Mouse (Mus musculus) midbrain, embryonic 14.5 days (tissue): ENCODE data around the gene Dnajb2. TPM values are rescaled to one million over a fixed set of nuclear protein-coding genes. Genes with fewer than 3 reads are reported as not detected.
"Not testable (repeated sequence)": the region's sequence is repeated elsewhere in the genome, so short reads cannot be mapped to it uniquely, and the experiment has no call there.

Source experiments
- ATAC-seq: fragments of 200-750 bp; cut with Nextera tagmentation; 2 replicates; pipeline ENCODE4 v1.8.0; 2017; ENCODE audit warnings: moderate number of reproducible peaks, moderate library complexity; ENCODE audit not compliant: low FRiP score, low TSS enrichment
- DNase-seq: peaks from one replicate; pipeline ENCODE4 v3.0.0-alpha.2; 2015
- H3K27ac ChIP-seq: fragments of 300-500 bp; sonication (generic); replicated peaks from 2 replicates; pipeline ENCODE4 v1.5.1; 2014; ENCODE audit warnings: mild to moderate bottlenecking, low read depth, low read length, moderate library complexity
- H3K27me3 ChIP-seq: fragments of 300-500 bp; sonication (generic); 2 replicates; pipeline ENCODE4 v1.6.1; 2014; ENCODE audit warnings: low read length, control low read depth, mixed read lengths; ENCODE audit not compliant: control insufficient read depth, insufficient read depth
- H3K36me3 ChIP-seq: fragments of 300-500 bp; sonication (generic); 2 replicates; pipeline ENCODE4 v1.6.1; 2014; ENCODE audit warnings: low read length, control low read depth; ENCODE audit not compliant: control insufficient read depth, insufficient read depth
- H3K4me1 ChIP-seq: fragments of 300-500 bp; sonication (generic); 2 replicates; pipeline ENCODE4 v1.6.1; 2014; ENCODE audit warnings: mild to moderate bottlenecking, antibody characterized with exemption, low read length, control low read depth; ENCODE audit not compliant: control insufficient read depth, insufficient read depth
- H3K4me2 ChIP-seq: fragments of 300-500 bp; sonication (generic); 2 replicates; pipeline ENCODE4 v1.6.1; 2014; ENCODE audit warnings: mild to moderate bottlenecking, low read length, moderate library complexity
- H3K4me3 ChIP-seq: fragments of 300-500 bp; sonication (generic); replicated peaks from 2 replicates; pipeline ENCODE4 v1.5.1; 2014; ENCODE audit warnings: low read depth, low read length
- H3K9ac ChIP-seq: fragments of 300-500 bp; sonication (generic); replicated peaks from 2 replicates; pipeline ENCODE4 v1.6.1; 2014; ENCODE audit warnings: mild to moderate bottlenecking, low read length, moderate library complexity
- H3K9me3 ChIP-seq: fragments of 300-500 bp; sonication (generic); 2 replicates; pipeline ENCODE4 v1.6.1; 2016; ENCODE audit warnings: low read length, control low read depth, mixed read lengths; ENCODE audit not compliant: control insufficient read depth
- WGBS: fragments of 180-500 bp; shearing (Covaris S2); extraction: QIAGEN DNeasy Blood & Tissue Kit; methylation state at CpG from one replicate; pipeline ENCODE4 v1.1.7; 2014; 5-methylcytosine and 5-hydroxymethylcytosine counted together
- polyA plus RNA-seq: library from polyadenylated mRNA; unstranded; fragments of >200 nt; fragmentation: Nextera tagmentation; extraction: Ambion mirVana; gene quantifications from 2 replicates; pipeline ENCODE4 v1.2.1, GENCODE M21; 2014

The Dnajb2 gene
- polyA plus RNA-seq, 1 experiment from 2014 or later: 29.5 TPM

DNA sequence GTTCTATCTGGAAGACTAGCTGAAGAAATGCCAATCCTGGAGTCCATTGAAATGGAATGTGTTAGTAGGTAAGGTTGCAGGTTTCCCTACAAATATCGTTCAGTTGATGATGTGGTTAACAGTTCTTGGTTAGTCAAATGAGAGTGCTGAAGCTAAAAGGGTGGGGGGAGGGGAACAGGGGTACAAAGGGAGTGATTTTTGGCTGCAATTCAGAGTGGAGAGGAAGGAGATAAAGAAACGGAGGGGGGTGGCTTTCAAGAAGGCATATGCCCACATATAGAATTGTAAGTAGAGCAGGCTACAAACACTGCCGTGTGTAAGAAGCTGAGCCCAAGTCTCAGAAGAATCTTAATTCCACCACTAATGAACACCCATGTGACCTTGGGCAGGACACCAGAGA lies 10.7 kb upstream of the Dnajb2 start:
- Histone ChIP-seq H3K4me1 (no peaks in the 10 kb centered on the region), H3K9me3 (no peaks in the 10 kb centered on the region), H3K9ac (no peak overlapping the region), H3K36me3 (no peaks in the 10 kb centered on the region), H3K27ac (no peak overlapping the region), H3K4me2 (no peak overlapping the region), H3K4me3 (no peak overlapping the region), H3K27me3 (peaks cover 13% of the 10 kb centered on the region)
- DNase-seq: no peak
- WGBS: 72% methylated on average over 3 of the region's 3 CpGs
- no peak for ATAC-seq

DNA sequence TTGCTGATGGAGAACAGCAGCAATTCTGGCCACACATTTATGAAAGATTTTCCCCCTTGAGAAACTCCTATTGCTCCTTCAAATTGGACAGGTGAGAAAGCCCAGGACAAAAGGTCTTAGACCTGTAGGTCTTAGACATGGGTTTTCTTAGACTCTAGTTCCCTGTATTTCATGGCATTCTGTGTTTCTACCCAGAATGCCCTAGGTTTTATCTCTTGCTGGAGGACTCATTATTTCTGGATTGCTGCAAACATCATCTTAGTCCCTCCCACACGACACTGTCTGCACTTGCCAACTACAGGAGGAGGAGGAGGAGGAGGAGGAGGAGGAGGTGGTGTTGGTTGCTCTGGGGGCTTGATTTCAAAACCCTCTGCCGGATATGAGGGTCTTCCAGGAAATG lies 10.1 kb upstream of the Dnajb2 start:
- Histone ChIP-seq H3K4me2 (no peak overlapping the region), H3K27me3 (peaks cover 7% of the 10 kb centered on the region; the same call in 1 of the 2 replicates), H3K27ac (no peak overlapping the region), H3K4me1 (no peaks in the 10 kb centered on the region), H3K9ac (no peak overlapping the region), H3K9me3 (no peaks in the 10 kb centered on the region), H3K36me3 (no peaks in the 10 kb centered on the region), H3K4me3 (no peak overlapping the region)
- 69% methylated on average over 2 of the region's 2 CpGs for WGBS
- DNase-seq: no peak
- ATAC-seq: no peak

DNA sequence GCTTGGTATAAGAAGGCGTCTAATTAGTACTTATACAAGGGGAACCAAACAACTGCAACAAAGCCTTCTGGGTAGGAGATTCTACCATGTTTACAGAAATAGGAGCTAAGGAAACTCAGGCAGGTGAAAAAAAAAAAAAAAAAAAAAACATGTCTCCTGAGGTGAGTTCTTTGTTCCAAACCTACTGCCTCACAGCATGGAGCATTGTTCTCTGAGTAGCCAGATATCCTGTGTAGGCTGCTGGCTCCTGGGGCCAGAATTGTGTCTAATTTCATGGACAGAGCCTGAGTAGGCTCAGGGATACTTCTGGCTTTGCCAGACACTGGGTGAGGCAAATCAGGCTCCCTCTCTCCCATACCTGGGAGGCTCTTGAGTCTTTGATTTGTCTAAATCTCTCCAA lies 8.6 kb upstream of the Dnajb2 start:
- WGBS: 74% methylated on average over 1 of the region's 1 CpGs

DNA sequence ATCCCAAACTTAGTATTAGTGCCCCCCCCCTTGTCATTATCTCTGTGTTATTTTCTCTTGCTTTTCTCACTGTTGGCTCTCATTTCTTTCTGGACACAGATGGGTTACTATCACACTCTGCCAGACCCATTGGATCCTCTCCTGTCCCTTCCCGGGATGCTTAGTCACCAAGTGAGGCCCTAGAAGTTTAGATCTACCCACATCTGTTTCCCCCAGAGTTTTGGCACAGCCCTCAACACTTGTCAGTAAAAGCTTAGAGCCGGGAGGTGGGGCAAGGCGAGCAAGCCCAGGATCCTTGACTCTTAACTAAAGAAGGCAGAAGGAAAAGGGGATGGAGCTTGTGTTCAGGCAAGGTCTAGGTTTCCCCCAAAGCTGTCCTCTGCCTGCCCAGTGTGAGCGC lies 7.0 kb upstream of the Dnajb2 start:
- Histone ChIP-seq H3K4me1 (no peaks in the 10 kb centered on the region), H3K9ac (no peak overlapping the region), H3K36me3 (no peaks in the 10 kb centered on the region), H3K4me2 (no peak overlapping the region), H3K9me3 (no peaks in the 10 kb centered on the region), H3K27ac (no peak overlapping the region), H3K4me3 (no peak overlapping the region), H3K27me3 (no peaks in the 10 kb centered on the region)
- no peak for ATAC-seq
- DNase-seq: no peak
- WGBS: 70% methylated on average over 4 of the region's 4 CpGs

More for the DNA sequence above, 8.6 kb upstream of the Dnajb2 start:
- no peaks in the 10 kb centered on the region for H3K9me3 ChIP-seq
- DNase-seq (no peak), ATAC-seq (no peak)
- no peak overlapping the region for H3K9ac ChIP-seq
- H3K4me3 ChIP-seq: no peak overlapping the region
- no peaks in the 10 kb centered on the region for H3K4me1 ChIP-seq
- no peak overlapping the region for H3K27ac ChIP-seq
- no peaks in the 10 kb centered on the region for H3K27me3 ChIP-seq
- H3K4me2 ChIP-seq: no peak overlapping the region
- H3K36me3 ChIP-seq: no peaks in the 10 kb centered on the region

DNA sequence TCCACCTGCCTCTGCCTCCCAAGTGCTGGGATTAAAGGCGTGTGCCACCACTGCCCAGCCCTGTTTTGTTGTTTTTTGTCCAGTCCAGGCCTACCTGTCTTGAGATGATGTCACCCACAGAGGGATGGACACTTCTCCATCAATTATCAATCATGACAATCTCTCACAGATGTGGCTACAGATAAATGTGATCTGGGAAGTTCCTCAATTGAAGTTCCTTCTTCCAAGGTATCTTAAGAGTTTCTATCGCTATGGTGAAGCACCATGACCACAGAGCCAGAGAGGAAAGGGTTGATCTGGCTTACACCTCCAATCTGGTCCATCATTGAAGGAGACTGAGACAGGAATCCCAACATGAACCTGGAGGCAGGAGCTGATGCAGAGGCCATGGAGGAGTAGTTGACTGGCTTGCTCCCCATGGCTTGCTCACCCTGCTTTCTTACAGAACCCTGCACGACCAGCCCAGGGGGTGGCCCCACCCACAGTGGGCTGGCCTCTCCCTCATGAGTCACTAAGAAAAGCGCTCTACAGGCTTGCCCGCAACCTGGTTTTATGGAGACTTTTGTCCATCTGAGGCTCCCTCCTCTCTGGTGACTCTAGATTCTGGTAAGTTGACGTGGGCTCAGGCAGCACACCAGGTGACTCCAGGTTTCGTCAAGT lies 5.7 kb upstream of the Dnajb2 start:
- Histone ChIP-seq H3K9me3 (no peaks in the 10 kb centered on the region), H3K4me1 (no peaks in the 10 kb centered on the region), H3K27ac (no peak overlapping the region), H3K9ac (no peak overlapping the region), H3K36me3 (no peaks in the 10 kb centered on the region), H3K4me2 (no peak overlapping the region), H3K27me3 (no peaks in the 10 kb centered on the region), H3K4me3 (no peak overlapping the region)
- DNase-seq (no peak), ATAC-seq (no peak)
- WGBS: 75% methylated on average over 7 of the region's 7 CpGs

DNA sequence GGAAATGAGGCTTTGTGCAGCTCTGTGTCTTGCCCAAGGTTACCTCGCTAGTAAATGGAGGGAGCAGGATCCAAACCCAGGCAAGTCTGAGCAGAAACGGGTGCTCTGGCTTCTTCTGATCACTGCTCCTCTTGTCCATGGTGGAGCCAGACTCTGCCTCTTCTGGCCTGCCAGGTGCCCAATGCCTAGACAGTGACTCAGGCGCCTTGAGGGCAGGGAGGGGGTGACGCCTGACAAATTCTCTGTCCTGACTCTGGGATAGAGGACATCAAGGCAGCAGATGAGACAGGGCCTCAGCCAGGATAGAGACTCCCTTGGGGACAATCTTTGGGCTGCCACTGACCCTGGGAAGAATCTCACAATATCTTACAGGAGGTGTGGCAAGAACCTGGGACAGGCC lies 5.0 kb upstream of the Dnajb2 start:
- Histone ChIP-seq H3K27me3 (no peaks in the 10 kb centered on the region), H3K4me1 (no peaks in the 10 kb centered on the region), H3K27ac (no peak overlapping the region), H3K36me3 (no peaks in the 10 kb centered on the region), H3K9ac (no peak overlapping the region), H3K4me3 (no peak overlapping the region), H3K9me3 (no peaks in the 10 kb centered on the region), H3K4me2 (no peak overlapping the region)
- no peak for DNase-seq
- WGBS: 78% methylated on average over 4 of the region's 4 CpGs
- no peak for ATAC-seq

DNA sequence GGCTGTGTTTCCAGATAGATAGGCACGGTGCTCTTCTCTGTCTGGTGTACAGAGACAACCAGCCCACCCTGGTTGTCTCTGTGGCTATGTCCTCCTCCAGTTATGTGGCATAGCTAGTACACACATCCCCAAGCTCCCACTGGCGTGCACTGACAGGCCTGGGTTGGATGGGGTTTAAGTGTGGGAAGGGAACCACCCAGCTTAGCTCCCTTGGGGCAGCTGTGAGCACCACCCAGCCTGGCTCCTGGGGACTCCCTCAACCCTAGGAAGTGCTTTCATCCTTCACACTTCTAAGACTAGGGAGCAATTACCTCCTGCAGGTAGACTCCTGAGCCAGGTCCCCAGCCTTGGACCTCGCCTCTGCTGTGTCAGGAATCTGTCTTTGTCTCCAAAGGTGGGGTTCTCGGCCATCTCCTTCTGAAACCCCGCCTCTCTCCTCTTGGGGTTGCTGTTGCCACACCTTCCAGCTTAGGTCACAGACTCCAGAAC lies 4.5 kb upstream of the Dnajb2 start, which contains the start of gene A630095N17Rik:
A630095N17Rik (minus strand) TSS at position 439 of the 489 bp plus-strand sequence.
- ATAC-seq (no peak), DNase-seq (no peak)
- H3K27ac ChIP-seq: no peak within 1 kb of the TSS
- H3K36me3 ChIP-seq: no peaks in the 10 kb centered on the region
- H3K9ac ChIP-seq: no peak within 1 kb of the TSS
- no peak within 1 kb of the TSS for H3K4me3 ChIP-seq
- H3K4me2 ChIP-seq: no peak within 1 kb of the TSS
- 83% methylated on average over 5 of the region's 5 CpGs for WGBS
- H3K27me3 ChIP-seq: no peaks in the 10 kb centered on the region
- no peaks in the 10 kb centered on the region for H3K4me1 ChIP-seq
- H3K9me3 ChIP-seq: no peaks in the 10 kb centered on the region

DNA sequence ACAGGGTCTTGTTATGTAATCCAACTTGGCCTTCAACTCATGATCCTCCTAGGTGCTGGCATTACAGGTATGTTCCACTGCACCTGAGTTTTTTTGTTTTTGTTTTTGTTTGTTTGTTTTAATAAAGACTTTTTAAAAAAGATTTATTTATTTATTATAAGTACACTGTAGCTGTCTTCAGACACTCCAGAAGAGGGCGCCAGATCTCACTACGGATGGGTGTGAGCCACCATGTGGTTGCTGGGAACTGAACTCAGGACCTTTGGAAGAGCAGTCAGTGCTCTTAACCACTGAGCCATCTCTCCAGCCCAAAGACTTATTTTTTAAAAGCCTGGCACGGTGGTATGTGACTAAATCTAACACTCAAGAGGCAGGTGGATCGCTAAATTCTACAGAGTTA lies 3.7 kb upstream of the Dnajb2 start:
- not testable (repeated sequence) for H3K4me1 ChIP-seq, H3K9ac ChIP-seq, H3K36me3 ChIP-seq, H3K4me3 ChIP-seq, DNase-seq, H3K27me3 ChIP-seq, H3K27ac ChIP-seq, H3K4me2 ChIP-seq, ATAC-seq, H3K9me3 ChIP-seq
- 72% methylated on average over 4 of the region's 4 CpGs for WGBS

DNA sequence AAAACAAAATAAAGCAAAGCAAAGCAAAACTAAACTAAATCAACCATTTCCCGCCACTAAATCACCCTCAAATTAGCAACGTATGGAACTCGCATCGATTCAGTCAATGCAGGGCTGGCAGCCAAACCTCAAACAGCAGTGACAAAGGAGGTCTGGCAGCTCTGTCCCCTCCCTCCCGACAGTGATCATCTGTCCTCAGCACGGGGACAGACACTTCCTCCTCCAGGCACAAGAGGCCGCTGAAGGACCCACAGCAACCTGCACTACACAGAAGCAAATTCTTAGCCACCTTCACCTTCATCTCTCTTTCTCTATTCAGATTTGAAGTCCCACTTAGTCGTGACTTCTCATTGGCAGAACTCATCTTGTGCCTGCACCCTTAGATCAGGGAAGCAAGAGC lies 1.6 kb upstream of the Dnajb2 start:
- peaks cover 4% of the 10 kb centered on the region; the same call in 1 of the 2 replicates for H3K36me3 ChIP-seq
- no peaks in the 10 kb centered on the region for H3K9me3 ChIP-seq
- H3K4me1 ChIP-seq: peaks cover 8% of the 10 kb centered on the region; the same call in 1 of the 2 replicates
- WGBS: under 1% methylated on average over 8 of the region's 8 CpGs
- DNase-seq: peak; percentile 82
- peak; percentile 79; the same call in 1 of the 2 replicates for ATAC-seq
- H3K9ac ChIP-seq: no peak overlapping the region
- H3K27ac ChIP-seq: no peak overlapping the region
- peak overlapping the region; percentile 20; the same call in 1 of the 2 replicates for H3K4me2 ChIP-seq
- H3K4me3 ChIP-seq: no peak overlapping the region
- no peaks in the 10 kb centered on the region for H3K27me3 ChIP-seq
